Mouse (Mus musculus): ENCODE measurements at regions not wholly inside any gene's neighbourhood (a gene's known extent, or its start where the extent isn't known, plus 50 kb on each side); places are given as distances from the start of the nearest gene placed in this dataset.

DNA sequence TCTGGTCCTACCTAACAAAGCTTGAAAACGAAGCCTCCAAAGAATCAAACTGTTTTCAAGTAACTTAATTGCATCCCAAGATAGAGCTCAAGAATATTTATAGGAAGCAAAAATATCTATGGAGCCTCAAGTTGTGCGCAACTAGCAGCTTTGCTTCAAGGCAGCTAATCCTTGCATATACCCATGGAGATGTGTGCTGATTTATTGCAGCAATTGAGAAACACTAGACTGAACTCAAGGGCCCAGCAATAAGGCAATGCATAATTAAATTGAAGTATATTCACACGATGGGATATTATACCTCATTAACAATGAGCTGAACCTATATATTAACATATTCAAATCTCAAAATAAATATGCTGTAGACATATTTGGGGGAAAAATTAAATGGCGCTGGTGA is 135.3 kb downstream of the Minar1 start:
- TF ChIP-seq POLR2A (IDR thresholded peaks at IDR 0.05; ENCODE audit: low read depth, low read length) = no peak
- TF ChIP-seq CTCF (IDR thresholded peaks at IDR 0.05; ENCODE audit: extremely low read depth, insufficient read length, insufficient replicate concordance, low read depth, low read length) = no peak
- H3K4me3 ChIP-seq (ENCODE audit: low read depth, low read length) = no peak overlapping the region
- H3K27me3 ChIP-seq (ENCODE audit: control insufficient read depth, insufficient read depth, low read length) = no peaks in the 10 kb centered on the region
- no peaks in the 10 kb centered on the region for H3K4me1 ChIP-seq (ENCODE audit: control insufficient read depth, insufficient read depth, insufficient read length, low read length)
- no peaks in the 10 kb centered on the region for H3K36me3 ChIP-seq (ENCODE audit: control insufficient read depth, insufficient read depth, low read length)
- no peak overlapping the region for H3K27ac ChIP-seq (ENCODE audit: insufficient read depth, low read depth, low read length)
- 70% methylated on average over 4 of the region's 4 CpGs for WGBS

DNA sequence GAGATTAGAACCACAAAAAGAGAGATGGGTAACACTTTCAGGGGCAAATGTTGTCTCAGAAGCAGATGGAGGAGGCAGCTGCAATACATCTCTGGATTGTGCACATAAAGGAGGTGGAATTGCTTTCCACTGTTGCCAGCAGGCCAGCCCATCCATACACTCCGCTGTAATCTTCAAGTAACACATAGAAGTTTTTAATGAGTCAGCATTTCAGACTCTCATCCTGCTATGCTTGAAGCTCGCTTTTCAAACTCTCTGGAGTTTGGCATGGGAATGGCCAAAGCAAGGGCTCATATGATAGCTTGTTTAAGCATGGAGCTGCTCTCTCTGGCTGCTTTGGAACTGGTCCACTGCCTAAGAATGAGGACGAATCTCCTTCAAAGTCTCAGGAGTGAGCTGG is 143.5 kb downstream of the Minar1 start:
- Histone ChIP-seq H3K27me3 (ENCODE audit: control insufficient read depth, insufficient read depth, low read length) (no peaks in the 10 kb centered on the region), H3K27ac (ENCODE audit: insufficient read depth, low read depth, low read length) (no peak overlapping the region), H3K4me3 (ENCODE audit: low read depth, low read length) (no peak overlapping the region), H3K4me1 (ENCODE audit: control insufficient read depth, insufficient read depth, insufficient read length, low read length) (no peaks in the 10 kb centered on the region), H3K36me3 (ENCODE audit: control insufficient read depth, insufficient read depth, low read length) (no peaks in the 10 kb centered on the region)
- TF ChIP-seq CTCF (IDR thresholded peaks at IDR 0.05; ENCODE audit: extremely low read depth, insufficient read length, insufficient replicate concordance, low read depth, low read length) (no peak), POLR2A (IDR thresholded peaks at IDR 0.05; ENCODE audit: low read depth, low read length) (no peak)
- 61% methylated on average over 3 of the region's 3 CpGs for WGBS

DNA sequence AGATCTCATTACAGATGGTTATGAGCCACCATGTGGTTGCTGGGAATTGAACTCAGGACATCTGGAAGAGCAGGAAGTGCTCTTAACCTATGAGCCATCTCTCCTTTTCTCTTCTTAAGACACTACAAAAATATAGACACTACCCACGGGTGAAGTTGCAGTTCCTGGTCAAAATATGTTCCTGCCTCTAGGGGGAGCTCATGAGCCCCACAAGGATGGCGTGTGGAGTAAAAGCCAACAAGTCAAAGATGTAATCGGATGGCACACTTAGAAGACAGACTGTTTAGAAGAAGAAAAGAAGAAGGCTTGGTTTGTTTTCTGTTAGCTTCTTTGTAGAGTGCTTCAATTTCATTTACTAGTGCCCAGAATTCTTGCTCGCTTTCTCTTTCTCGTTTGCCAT is 161.7 kb downstream of the Minar1 start:
- TF ChIP-seq POLR2A (IDR thresholded peaks at IDR 0.05; ENCODE audit: low read depth, low read length) (no peak), CTCF (IDR thresholded peaks at IDR 0.05; ENCODE audit: extremely low read depth, insufficient read length, insufficient replicate concordance, low read depth, low read length) (peak; percentile 43; the same call in 1 of the 2 replicates)
- Histone ChIP-seq H3K4me3 (ENCODE audit: low read depth, low read length) (no peak overlapping the region), H3K27me3 (ENCODE audit: control insufficient read depth, insufficient read depth, low read length) (no peaks in the 10 kb centered on the region), H3K4me1 (ENCODE audit: control insufficient read depth, insufficient read depth, insufficient read length, low read length) (no peaks in the 10 kb centered on the region), H3K36me3 (ENCODE audit: control insufficient read depth, insufficient read depth, low read length) (no peaks in the 10 kb centered on the region), H3K27ac (ENCODE audit: insufficient read depth, low read depth, low read length) (no peak overlapping the region)
- 31% methylated on average over 5 of the region's 5 CpGs for WGBS

DNA sequence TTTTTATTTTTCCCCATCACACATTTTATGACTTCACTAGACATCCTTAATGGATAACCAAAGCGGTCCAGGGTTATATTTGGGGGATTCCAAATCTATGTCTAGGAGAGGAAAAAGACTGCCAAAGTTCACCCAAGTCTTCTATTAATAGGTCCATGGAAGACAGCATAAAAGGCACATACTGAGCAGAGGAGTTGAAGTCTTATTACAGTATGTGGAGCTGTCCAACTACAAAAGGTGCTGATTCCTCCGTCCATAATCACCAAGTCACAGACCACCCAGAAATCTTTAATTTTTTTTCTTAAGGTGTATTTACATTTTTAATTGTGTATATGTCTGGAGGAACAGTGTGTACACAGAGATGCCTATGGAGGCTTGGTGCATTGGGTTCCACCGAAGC is 166.3 kb downstream of the Minar1 start:
- no peak for TF ChIP-seq POLR2A (IDR thresholded peaks at IDR 0.05; ENCODE audit: low read depth, low read length)
- TF ChIP-seq CTCF (IDR thresholded peaks at IDR 0.05; ENCODE audit: extremely low read depth, insufficient read length, insufficient replicate concordance, low read depth, low read length) = no peak
- Histone ChIP-seq H3K27ac (ENCODE audit: insufficient read depth, low read depth, low read length) (no peak overlapping the region), H3K27me3 (ENCODE audit: control insufficient read depth, insufficient read depth, low read length) (no peaks in the 10 kb centered on the region), H3K4me1 (ENCODE audit: control insufficient read depth, insufficient read depth, insufficient read length, low read length) (no peaks in the 10 kb centered on the region), H3K36me3 (ENCODE audit: control insufficient read depth, insufficient read depth, low read length) (no peaks in the 10 kb centered on the region), H3K4me3 (ENCODE audit: low read depth, low read length) (no peak overlapping the region)
- WGBS = 79% methylated on average over 3 of the region's 3 CpGs

DNA sequence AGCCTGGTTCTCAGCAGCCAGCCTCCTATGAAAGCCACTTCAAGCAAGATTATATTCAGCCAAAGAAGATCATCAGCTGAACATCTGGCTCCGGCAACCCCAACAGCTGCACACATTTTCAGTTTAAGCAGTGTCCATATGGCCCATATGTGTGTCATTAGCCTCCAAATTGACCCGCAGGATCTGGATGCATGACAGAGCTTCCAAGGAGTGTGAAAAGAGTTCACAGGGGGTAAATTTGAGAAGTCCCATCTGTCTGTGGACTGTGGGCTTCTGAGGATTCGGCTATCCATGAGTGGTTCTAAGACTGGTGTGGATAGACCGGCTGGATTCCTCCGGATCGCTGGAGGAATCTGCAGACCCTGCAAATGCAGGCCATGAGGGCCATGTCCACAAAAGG is 173.3 kb downstream of the Minar1 start:
- Histone ChIP-seq H3K27me3 (ENCODE audit: control insufficient read depth, insufficient read depth, low read length) (no peaks in the 10 kb centered on the region), H3K4me3 (ENCODE audit: low read depth, low read length) (no peak overlapping the region)
- 79% methylated on average over 6 of the region's 6 CpGs for WGBS

More for the DNA sequence above, 173.3 kb downstream of the Minar1 start:
- Histone ChIP-seq H3K4me1 (ENCODE audit: control insufficient read depth, insufficient read depth, insufficient read length, low read length) (no peaks in the 10 kb centered on the region), H3K36me3 (ENCODE audit: control insufficient read depth, insufficient read depth, low read length) (no peaks in the 10 kb centered on the region), H3K27ac (ENCODE audit: insufficient read depth, low read depth, low read length) (no peak overlapping the region)
- no peak for TF ChIP-seq CTCF (IDR thresholded peaks at IDR 0.05; ENCODE audit: extremely low read depth, insufficient read length, insufficient replicate concordance, low read depth, low read length)
- no peak for TF ChIP-seq POLR2A (IDR thresholded peaks at IDR 0.05; ENCODE audit: low read depth, low read length)

All from small intestine, adult 2 months (tissue).